In genomic region chr6:127538118-127538517, GRCm38 (mm10) we compare ENCODE assay signal across 18 mouse cellular contexts.
"Had no signal": no experiment of that assay in that cellular context is flagged by ENCODE, and none has a peak within 500 bp of the region (broad histone marks: within the 10 kb centered on the region; RNA-seq: fewer than 3 reads in every experiment).

No protein-coding gene starts in this region.

- H3K4me3 ChIP-seq: lung, embryonic 15.5 days; megakaryocyte, embryonic 14.5 days; midbrain, embryonic 13.5 days; midbrain, embryonic 15.5 days; neural tube, embryonic 12.5 days had no signal

- DNase-seq: liver, postnatal 0 days; lung, adult 2 months; lung, postnatal 14 days; lung, postnatal 36 days; right cerebral cortex, adult 18-20 months; right cerebral cortex, postnatal 25 days; right cerebral cortex, postnatal 4 days; spleen, adult 18-20 months; thymus, adult 18-20 months; thymus, postnatal 14 days; thymus, postnatal 36 days had no signal

- ATAC-seq: liver, postnatal 0 days; lung, postnatal 0 days; midbrain, embryonic 13.5 days; midbrain, embryonic 15.5 days had no signal

- H3K27ac ChIP-seq: lung, embryonic 15.5 days; macrophage; midbrain, embryonic 13.5 days; midbrain, embryonic 15.5 days; neural tube, embryonic 12.5 days had no signal
